Mouse (Mus musculus) ES-CJ7 (cell line): ENCODE results near the gene Ros1.

Experiments
- DNase-seq: peaks from one replicate; pipeline ENCODE4 v3.0.0; 2011; ENCODE audit warnings: low read depth, low spot score

Ros1 gene

GRCm38 (mm10) chr10:52022413-52023212 lies 172.4 kb downstream of the Ros1 start, which contains the start of gene Vgll2:
Gene Vgll2, plus strand, starts transcription at chr10:52022502.
- DNase-seq, result peak; percentile 60

DNA sequence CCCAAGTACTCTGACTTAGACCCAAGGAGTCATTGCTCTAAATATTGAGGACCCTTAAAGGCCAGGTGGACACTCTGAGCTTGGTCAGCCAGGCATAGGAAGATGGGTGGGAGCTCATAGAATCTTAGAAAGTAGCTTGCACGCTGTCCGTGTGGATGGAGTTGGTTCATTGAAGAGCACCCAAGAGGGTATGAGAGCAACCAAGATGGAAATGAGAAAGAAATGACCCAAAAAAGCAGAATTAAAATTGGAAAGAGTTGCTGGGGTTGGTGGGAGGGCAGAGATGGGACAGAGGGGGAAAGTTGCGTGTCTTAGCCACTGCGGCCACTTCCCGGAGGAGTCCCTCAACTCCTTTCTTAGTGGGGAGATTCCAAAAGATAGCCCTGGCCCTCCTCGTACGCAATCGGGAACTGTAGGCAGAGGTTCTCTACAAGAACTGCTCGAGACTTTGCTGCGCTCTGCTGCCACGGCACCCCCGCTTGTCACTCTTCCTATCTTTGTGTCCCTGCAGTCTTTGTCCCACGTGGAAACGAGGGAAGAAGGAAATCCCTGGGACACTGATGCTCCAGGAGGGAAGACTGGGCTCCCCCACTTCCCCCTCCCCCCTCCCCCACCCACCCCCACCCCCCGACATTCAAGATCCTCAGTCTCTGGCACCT lies 173.2 kb downstream of the Ros1 start:
- DNase-seq, result peak; percentile 37

GRCm38 (mm10) chr10:52021231-52021630 lies 173.8 kb downstream of the Ros1 start:
- no peak for DNase-seq

DNA sequence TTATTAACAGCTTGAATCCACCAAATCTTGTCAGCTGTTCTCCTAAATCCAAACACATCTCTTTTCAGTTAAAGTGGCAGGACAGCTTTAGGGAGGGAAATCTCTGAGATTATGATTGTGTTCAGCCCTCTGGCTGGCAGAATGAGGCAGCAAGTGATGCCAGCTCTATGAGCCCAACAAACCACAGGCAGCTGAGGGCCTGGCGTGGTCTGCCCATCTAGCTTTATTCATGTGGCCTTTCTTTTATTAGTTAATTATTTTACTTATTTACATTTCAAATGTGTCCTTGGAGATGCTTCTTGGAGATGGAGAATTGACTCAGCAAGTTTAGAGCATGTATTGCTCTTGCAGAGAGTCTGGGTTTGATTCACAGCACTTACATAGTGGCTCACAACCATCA lies 176.6 kb downstream of the Ros1 start:
- DNase-seq, result no peak
